Mouse (Mus musculus) mammary gland, adult 2 months (tissue): ENCODE results near the gene Cd300ld2. TPM values are rescaled to one million over a fixed set of nuclear protein-coding genes. Genes with fewer than 3 reads are reported as not detected.

Experiments used
- polyA plus RNA-seq: library from polyadenylated mRNA; depleted of rRNA; stranded (reverse); fragments of >200 nt; gene quantifications from 2 replicates; pipeline ENCODE4 v1.2.3, GENCODE M21; 2012; ENCODE audit warnings: low replicate concordance; rRNA removed

Cd300ld2 gene
- 2.8 and 5.3 TPM in 2 replicates for polyA plus RNA-seq

DNA sequence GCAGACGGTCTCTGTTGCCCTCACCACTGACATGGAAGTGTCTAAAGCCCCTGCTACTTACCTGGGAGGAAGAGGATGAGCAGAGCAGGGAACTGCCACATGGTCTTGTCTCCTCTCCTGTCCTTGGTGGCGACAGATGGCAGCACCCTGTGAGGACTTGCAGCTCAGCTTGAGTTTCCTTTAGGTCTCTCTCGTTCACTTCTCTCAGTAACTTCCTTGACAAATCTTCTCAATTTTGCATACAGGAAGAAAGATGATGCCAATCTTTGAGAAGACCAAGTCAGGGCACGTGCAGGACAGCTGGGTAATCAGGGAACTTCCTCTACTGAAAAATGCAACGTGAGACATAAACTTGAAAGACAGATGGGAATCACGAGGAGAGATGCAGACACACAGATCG is at the start of gene Cd300ld2:
TSS of gene Cd300ld2 (minus strand) at position 101 of the 400 bp plus-strand sequence.

DNA sequence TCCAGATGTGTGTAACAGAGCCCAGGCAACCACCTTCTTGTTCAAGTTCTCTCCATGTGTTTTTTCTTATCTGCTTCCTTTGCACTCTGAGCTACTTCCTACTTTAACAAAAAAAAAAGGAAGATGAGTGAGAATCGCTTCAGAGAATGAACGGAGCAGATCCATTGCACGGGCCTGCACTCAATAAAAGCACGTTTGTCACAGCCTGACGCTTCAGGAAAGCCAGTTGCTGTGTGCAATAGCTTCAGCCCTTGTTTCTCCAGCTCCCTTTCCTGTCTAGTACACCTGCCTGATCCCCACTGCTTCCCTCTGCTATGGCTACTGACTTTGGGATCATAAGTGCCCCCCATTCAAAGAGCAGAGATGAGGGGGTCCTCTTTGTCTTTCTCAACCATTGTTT is 46.1 kb upstream of the Cd300ld2 start, which contains the start of gene Cd300e:
TSS of gene Cd300e (minus strand) at position 101 of the 400 bp plus-strand sequence.

DNA sequence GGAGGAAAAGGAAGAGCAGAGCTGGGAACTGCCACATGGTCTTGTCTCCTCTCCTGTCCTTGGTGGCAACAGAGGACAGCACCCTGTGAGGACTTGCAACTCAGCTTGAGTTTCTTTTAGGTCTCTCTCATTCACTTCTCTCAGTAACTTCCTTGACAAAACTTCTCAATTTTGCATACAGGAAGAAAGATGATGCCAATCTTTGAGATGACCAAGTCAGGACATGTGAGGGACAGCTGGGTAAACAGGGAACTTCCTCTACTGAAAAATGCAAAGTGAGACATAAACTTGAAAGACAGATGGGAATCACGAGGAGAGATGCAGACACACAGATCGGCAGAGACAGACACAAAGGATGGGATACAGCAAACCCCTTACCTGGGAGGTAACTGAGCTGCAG is 32.3 kb upstream of the Cd300ld2 start, which contains the start of gene Cd300ld3:
TSS of gene Cd300ld3 (minus strand) at position 151 of the 400 bp plus-strand sequence.

DNA sequence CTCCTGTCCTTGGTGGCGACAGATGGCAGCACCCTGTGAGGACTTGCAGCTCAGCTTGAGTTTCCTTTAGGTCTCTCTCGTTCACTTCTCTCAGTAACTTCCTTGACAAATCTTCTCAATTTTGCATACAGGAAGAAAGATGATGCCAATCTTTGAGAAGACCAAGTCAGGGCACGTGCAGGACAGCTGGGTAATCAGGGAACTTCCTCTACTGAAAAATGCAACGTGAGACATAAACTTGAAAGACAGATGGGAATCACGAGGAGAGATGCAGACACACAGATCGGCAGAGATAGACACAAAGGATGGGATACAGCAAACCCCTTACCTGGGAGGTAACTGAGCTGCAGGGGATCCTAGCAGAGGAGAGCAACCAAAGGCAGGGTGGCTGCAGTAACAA is 21.7 kb upstream of the Cd300ld2 start, which contains the start of gene Cd300ld5:
TSS of gene Cd300ld5 (minus strand) at position 101 of the 400 bp plus-strand sequence.

DNA sequence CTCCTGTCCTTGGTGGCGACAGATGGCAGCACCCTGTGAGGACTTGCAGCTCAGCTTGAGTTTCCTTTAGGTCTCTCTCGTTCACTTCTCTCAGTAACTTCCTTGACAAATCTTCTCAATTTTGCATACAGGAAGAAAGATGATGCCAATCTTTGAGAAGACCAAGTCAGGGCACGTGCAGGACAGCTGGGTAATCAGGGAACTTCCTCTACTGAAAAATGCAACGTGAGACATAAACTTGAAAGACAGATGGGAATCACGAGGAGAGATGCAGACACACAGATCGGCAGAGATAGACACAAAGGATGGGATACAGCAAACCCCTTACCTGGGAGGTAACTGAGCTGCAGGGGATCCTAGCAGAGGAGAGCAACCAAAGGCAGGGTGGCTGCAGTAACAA is 10.9 kb upstream of the Cd300ld2 start, which contains the start of gene Cd300ld4:
TSS of gene Cd300ld4 (minus strand) at position 101 of the 400 bp plus-strand sequence.

DNA sequence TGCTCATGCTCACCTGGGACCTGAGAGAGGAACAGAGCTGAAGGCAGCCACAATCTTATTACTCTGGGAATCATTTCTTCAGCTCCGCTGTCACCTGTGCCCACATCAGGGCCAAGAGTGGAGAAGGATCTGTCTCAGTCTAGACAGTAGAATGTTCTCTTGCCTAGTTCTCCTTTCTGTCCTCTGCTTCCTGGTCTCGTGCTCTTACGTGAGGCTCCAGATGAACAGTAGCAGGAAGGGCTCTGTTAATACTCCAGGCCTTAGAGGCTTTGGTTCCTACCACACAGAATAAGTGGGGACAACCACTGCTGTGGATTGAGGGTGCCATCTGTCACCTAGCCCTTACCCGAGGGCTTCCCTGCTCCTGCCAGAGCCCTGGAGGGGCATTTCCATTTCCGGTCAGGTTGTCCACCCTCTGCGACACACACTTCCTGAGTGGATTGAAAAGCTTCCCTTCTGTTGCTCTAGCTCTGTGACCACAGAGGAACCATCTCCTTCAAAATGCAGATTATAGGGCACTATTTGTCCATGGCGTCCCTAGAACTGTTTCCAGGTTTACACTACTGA is 14.4 kb downstream of the Cd300ld2 start, which contains the start of gene Cd300c2:
TSS of gene Cd300c2 (minus strand) at position 407 of the 567 bp plus-strand sequence.

DNA sequence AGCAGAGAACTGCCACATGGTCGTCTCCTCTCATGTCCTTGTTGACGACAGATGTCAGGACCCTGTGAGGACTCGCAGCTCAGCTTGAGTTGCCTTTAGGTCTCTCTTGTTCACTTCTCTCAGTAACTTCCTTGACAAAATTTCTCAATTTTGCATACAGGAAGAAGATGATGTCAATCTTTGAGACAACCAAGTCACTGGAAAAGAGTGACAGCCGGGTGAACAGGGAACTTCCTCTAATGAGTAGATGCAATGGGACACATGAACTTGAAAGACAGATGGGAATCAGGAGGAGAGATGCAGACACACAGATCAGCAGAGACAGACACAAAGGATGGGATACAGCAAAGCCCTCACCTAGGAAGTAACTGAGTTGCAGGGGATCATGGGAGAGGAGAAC is 26.2 kb downstream of the Cd300ld2 start, which contains the start of gene Cd300ld:
TSS of gene Cd300ld (minus strand) at position 130 of the 400 bp plus-strand sequence.

DNA sequence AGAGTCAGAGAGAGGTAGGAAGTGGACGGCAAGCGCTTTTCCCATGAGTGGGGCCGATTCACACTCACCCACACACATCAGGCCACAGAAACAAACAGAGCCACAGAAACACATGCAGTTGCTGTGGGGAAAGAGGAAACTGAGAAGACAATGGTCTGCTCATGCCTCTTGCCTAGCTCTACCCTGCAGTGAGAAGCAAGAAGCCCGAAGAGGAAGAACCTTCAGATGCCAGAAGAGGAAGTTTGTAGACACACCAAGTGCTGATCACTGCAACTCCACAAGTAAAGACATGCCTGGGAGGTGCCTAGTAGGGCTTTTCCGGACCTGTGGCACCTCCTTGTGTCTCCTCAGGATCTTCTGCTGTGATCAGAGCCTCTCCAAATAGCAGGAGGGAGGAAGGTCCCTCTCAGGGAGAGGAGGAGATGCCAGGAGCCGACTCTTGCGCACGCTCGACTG is 47.2 kb downstream of the Cd300ld2 start, which contains the start of gene Cd300c:
TSS of gene Cd300c (minus strand) at position 406 of the 456 bp plus-strand sequence.

Other genes with a start within 250 kb of the Cd300ld2 start
- gene Btbd17, start 220.2 kb downstream of the Cd300ld2 start, polyA plus RNA-seq, result 1.3 and 3.0 TPM in 2 replicates
- not detected in 2 replicates for gene Gpr142, start 217.3 kb downstream of the Cd300ld2 start, polyA plus RNA-seq
- gene Gprc5c, start 165.0 kb downstream of the Cd300ld2 start, polyA plus RNA-seq, result 37.4 and 56.3 TPM in 2 replicates
- 2.2 and 3.9 TPM in 2 replicates for gene Cd300a, start 126.2 kb downstream of the Cd300ld2 start, polyA plus RNA-seq
- 2.9 and 6.2 TPM in 2 replicates for gene Cd300lb, start 81.8 kb downstream of the Cd300ld2 start, polyA plus RNA-seq
- gene Cd300c, start 47.0 kb downstream of the Cd300ld2 start, polyA plus RNA-seq, result 4.5 and 5.2 TPM in 2 replicates
- gene Cd300ld, start 26.3 kb downstream of the Cd300ld2 start, polyA plus RNA-seq, result 4.0 and 8.5 TPM in 2 replicates
- gene Cd300c2, start 14.3 kb downstream of the Cd300ld2 start, polyA plus RNA-seq, result 7.9 and 11.0 TPM in 2 replicates
- 8.4 and 32.3 TPM in 2 replicates for gene Cd300ld4, start 10.8 kb upstream of the Cd300ld2 start, polyA plus RNA-seq
- 20.6 and 34.4 TPM in 2 replicates for gene Cd300ld5, start 21.6 kb upstream of the Cd300ld2 start, polyA plus RNA-seq
- 72.5 and 131 TPM in 2 replicates for gene Cd300ld3, start 32.2 kb upstream of the Cd300ld2 start, polyA plus RNA-seq
- gene Cd300e, start 46.0 kb upstream of the Cd300ld2 start, polyA plus RNA-seq, result 0.13 and 0.66 TPM in 2 replicates
- gene Rab37, start 75.2 kb upstream of the Cd300ld2 start, polyA plus RNA-seq, result 4.9 and 6.1 TPM in 2 replicates
- 3.5 and 3.7 TPM in 2 replicates for gene Cd300lf, start 117.8 kb upstream of the Cd300ld2 start, polyA plus RNA-seq
- 42.0 and 64.9 TPM in 2 replicates for gene Slc9a3r1, start 147.1 kb upstream of the Cd300ld2 start, polyA plus RNA-seq
- 22.5 TPM in 2 replicates for gene Tmem104, start 171.3 kb upstream of the Cd300ld2 start, polyA plus RNA-seq
- gene Nat9, start 171.7 kb upstream of the Cd300ld2 start, polyA plus RNA-seq, result 21.1 and 25.5 TPM in 2 replicates